Mouse (Mus musculus): ENCODE data around the gene Hoxc8. TPM values are rescaled to one million over a fixed set of nuclear protein-coding genes. Genes with fewer than 3 reads are reported as not detected.
A peak's percentile ranks its signal among the peaks of the same experiment; 100 is the strongest.

Gene Hoxc8
- total RNA-seq, 4 experiments from 2014 or later, result 30.1 to 35.8 (median 32.2) TPM

DNA sequence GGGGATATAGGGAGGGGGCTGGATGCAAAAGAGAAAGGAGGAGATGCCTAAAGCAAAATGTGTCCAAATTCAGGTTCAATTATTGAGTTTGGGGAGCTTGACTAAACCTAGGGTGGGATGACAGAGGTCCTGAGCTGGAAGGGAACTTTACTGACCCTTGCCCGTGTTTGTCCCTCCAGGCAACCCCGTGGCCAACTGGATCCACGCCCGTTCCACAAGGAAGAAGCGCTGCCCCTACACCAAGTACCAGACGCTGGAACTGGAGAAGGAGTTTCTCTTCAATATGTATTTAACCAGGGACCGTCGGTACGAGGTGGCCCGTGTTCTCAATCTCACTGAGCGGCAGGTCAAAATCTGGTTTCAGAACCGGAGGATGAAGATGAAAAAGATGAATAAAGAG lies 6.7 kb upstream of the Hoxc8 start:
- DNase-seq, result no peak

DNA sequence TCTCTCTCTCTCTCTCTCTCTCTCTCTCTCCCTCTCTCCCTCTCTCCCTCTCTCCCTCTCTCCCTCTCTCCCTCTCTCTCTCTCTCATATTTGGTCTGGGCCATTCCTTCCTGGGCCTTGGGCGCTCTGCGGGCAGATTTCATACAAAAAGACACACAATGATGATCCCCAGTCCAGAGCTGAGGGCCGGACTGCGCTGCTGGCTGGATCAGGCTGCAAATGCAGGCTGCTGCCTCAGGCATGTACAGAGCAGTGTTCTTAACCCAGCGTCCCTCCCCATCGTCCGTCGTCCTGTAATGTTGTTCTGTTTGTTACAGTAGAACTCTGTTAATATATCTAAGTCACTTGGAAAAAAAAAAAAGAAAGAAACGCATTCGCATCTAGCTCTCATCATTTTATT lies 5.9 kb upstream of the Hoxc8 start:
- DNase-seq, result no peak

DNA sequence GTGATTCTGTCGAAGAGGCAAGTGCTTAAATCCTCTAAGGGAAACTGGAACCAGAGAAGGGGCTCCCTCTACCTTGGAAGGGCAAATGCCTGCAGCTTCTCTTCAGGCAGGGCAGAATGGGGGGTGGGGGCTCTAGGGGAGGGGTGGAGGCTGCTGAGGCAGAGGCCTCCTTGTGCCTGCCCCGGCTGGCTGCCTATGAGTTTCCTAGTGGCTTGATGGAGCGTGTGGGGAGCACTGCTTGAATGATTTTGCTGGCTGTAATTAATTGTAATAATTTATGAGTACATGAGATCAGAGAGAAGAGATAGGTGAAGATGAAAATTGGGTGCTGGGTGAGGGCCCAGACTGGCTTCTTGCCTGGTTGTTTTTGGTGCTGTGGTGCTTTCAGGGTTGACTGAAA lies 5.5 kb upstream of the Hoxc8 start:
- DNase-seq, result no peak

- peak; percentile 84 for DNase-seq
Observed at GRCm38 (mm10) chr15:102987124-102987833, 3.1 kb upstream of the Hoxc8 start.

GRCm38 (mm10) chr15:102988078-102988477 lies 2.3 kb upstream of the Hoxc8 start:
- DNase-seq, result no peak

DNA sequence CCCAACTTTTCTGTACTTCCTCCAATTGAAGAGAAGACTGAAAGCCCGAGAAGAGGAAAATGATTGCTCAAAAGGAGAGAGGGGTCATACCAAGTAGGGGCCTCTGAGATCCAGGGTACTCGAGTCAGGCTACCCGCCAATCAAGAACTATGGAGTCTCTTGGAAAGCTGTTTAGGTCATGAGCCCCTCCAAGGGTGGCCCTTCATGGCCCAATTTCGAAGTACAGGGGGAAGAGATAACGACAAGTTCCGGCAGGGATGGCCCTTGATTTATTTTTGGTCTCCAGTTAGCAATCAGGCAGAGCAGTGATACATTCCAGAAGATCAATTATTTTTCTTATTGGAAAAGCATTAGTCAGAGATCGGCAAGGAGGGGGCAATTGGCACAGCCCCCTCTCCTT lies 1.4 kb downstream of the Hoxc8 start:
- no peak for DNase-seq

DNA sequence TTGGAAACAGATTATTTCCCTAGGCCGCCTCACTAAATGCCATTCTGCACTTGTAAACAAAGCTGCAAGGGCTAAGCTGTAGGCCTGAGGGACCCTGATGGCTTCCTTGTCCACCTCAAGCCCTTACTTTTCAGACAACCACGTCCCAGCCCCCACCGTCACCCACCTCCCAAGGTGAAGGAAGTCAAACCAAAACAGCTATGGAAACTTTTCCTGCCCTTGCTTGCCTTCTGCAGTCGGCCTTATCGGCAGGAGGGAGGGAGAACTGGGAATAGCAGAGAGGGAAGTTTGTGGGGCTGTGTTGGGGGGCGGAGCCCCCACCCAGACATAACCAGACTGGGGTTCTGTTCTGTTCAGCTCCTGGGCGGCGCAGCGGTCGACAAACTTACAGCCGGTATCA lies 1.8 kb downstream of the Hoxc8 start:
- no peak for DNase-seq

- DNase-seq, result no peak
Observed at GRCm38 (mm10) chr15:102992863-102993262, 2.5 kb downstream of the Hoxc8 start.

GRCm38 (mm10) chr15:102996548-102996947 lies 6.1 kb downstream of the Hoxc8 start:
- DNase-seq, result no peak

DNA sequence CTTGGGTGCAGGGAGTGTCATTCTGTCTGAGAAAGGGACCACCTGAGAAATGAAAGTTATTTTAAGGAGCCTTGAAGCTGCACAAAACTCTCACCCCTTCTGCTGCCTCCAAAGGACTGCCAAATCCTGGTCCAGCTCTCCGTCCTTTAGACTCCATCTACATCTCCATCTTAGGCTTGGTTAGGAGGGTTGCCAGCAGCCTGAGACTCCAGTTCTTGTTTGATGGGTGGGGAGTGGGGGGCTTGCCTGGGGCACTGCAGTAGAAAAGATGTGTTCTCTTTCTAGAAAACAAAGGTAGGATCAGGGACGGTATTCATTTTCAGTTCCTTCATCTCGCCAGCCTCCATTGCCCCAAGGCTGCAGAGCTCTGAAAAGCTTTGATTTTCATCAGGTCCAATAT lies 7.0 kb downstream of the Hoxc8 start:
- DNase-seq, result no peak

- DNase-seq, result no peak
Observed at GRCm38 (mm10) chr15:102997939-102998355, 7.5 kb downstream of the Hoxc8 start, which contains the start of gene Hoxc6. Gene Hoxc6 (plus strand): TSS chr15:102998257.

GRCm38 (mm10) chr15:102998608-102999182 lies 8.3 kb downstream of the Hoxc8 start:
- DNase-seq, result no peak

DNA sequence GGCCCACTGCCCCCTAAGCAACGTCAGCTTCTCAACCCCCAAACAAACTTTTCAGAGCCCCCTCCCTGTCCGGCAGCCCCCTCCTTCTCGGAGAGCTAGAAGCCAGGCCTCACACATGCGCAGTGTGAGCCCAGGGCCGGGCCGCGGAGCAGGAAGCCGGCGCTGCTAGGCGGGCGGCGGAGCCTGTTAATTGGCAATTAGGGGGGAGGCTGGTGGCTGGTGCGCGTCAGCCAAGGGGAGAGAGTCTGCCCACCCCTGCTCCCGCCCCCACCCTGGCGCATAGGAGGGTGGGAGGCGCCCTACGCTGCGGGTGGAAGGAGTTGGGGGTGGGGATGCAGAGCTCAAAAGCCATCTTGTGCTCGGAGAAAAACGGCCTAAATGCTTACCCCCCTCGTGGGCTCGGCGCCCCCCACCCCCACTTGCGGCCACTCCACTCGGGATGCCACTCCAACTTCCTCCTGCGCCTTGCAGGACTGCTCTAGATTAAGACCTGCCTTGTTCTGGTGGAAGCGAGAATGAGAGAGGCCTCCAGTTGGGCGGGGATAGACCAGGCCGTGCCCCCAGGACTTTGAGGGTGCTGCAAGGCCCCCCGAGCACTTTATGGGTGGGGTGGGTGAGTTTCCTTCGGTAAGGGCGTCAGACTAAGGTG lies 8.9 kb downstream of the Hoxc8 start:
- peak; percentile 91 for DNase-seq

GRCm38 (mm10) chr15:102999955-103000354 lies 9.5 kb downstream of the Hoxc8 start:
- DNase-seq, result no peak

DNA sequence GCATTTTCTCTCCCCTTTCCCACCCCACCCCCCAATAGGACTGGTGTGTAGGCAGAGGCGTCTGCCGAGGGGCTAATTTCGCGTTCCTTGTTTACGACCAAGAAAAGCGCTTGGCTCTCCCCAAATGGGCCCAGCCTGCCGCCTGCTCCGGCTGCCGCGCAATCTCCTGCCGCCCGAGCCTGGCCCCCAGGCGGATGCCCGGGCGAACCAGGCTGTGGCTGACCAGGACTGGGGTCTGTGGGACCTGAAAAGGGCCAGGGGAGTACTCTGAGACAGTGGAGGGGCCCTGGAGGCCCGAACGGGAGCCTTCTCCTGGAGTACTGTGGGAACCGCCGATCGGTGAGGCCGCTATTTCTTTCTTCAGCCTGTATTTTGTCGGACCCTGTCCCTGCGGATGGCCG lies 10.1 kb downstream of the Hoxc8 start:
- no peak for DNase-seq

DNA sequence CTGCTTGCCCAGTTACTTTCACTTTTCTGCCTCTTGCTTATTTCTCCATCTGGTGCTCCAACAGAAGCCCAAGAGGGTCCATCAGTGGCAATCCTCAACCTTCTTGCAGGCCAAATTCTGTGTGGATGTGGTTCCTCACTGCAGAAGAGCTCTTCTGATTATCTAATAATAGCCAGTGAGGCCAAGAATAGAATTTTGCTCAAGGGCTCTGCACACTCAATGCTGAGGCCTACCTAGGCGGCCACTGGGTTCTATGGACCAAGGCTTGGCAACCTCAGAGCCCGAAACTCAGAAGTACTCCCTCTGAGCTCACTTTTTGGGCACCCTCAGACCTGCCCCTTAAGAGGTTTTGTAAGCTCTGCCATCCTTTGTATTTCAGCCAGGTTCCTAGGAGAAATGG lies 11.0 kb downstream of the Hoxc8 start:
- DNase-seq, result no peak

GRCm38 (mm10) chr15:103002156-103002555 lies 11.7 kb downstream of the Hoxc8 start:
- DNase-seq, result no peak

GRCm38 (mm10) chr15:103002821-103003448 lies 12.5 kb downstream of the Hoxc8 start:
- no peak for DNase-seq

DNA sequence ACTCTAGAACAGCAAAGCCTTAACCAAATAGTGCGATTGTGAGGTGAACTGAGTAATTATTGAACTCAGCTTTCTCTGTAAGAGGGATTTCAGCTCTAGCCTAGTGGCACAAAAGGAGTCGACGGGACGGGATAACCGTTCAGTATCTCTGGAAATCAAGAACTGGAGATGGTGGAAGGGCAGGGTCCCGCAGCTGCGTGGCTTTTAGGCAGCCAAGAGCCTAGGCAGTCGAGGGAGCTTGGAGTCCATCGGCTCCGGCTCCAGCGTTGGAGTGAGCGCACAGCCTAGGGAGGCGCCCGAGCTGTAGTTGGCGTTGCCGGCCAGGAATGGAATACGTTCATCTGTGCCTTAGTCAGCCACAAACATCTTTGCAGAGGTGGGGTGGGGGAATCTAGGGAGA lies 14.9 kb downstream of the Hoxc8 start:
- no peak for DNase-seq

- DNase-seq, result no peak
Observed at GRCm38 (mm10) chr15:103005797-103006196, 15.4 kb downstream of the Hoxc8 start.

DNA sequence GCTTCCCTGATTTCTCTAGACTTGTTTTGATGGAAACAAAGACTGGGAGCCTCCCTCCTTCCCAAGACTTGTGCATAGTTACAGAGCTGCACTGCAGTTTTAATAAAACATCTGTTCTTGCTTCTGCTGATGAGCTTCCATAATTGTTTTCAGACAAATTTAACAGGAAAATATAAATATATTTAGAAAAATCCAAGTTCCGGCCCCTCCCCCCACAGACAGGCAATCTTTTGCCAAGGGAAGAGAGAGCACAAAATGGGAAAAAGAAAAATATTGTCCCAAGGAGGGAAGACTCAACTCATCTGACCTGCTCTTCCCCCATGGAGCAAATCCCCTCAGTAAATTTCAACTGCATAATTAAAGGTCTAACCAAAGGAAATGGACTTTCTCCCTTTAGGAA lies 15.9 kb downstream of the Hoxc8 start:
- no peak for DNase-seq

DNA sequence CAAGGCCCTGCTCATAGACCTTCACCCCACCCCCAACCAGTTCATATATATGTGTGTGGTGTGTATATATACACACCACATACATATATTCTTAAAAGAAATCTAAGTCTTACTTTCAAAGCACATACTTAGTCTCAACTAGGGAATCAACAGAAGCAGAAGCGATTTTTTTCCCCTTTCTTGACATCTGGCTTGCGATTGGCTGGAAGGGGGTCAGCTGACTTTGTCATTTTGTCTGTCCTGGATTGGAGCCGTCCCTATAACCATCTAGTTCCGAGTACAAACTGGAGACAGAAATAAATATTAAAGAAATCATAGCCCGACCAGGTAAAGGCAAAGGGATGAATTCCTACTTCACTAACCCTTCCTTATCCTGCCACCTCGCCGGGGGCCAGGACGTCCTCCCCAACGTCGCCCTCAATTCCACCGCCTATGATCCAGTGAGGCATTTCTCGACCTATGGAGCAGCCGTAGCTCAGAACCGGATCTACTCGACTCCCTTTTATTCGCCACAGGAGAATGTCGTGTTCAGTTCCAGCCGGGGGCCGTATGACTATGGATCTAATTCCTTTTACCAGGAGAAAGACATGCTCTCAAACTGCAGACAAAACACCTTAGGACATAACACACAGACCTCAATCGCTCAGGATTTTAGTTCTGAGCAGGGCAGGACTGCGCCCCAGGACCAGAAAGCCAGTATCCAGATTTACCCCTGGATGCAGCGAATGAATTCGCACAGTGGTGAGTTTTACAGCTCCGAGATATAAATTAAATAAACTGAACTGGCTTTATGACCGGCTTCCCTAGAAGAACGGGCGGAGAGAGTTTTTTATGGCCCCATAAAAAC lies 19.1 kb downstream of the Hoxc8 start:
- no peak for DNase-seq

All from adrenal gland, adult 8-10 months (tissue).